Mouse (Mus musculus): Measurements from ENCODE around the gene Wbp1. TPM values are rescaled to one million over a fixed set of nuclear protein-coding genes. Genes with fewer than 3 reads are reported as not detected.

Gene Wbp1
- polyA plus RNA-seq, 1 experiment from 2014 or later, result 13.1 TPM

DNA sequence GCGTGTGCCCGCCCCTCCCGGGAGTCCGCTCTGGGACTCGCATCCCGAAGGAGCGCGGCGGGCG, 51.3 kb downstream of the Wbp1 start, which contains the start of gene Tlx2:
Gene Tlx2, minus strand, starts transcription at position 47 of the 64 bp plus-strand sequence.
- H3K36me3 ChIP-seq (ENCODE audit: inconsistent target), result no peaks in the 10 kb centered on the region
- H3K4me3 ChIP-seq (ENCODE audit: inconsistent target), result no peak within 1 kb of the TSS
- H3K27ac ChIP-seq, result no peak within 1 kb of the TSS
- 4% methylated on average over 10 of the region's 10 CpGs for WGBS (ENCODE audit: missing documents)
- no peaks in the 10 kb centered on the region for H3K79me2 ChIP-seq (ENCODE audit: inconsistent target)

DNA sequence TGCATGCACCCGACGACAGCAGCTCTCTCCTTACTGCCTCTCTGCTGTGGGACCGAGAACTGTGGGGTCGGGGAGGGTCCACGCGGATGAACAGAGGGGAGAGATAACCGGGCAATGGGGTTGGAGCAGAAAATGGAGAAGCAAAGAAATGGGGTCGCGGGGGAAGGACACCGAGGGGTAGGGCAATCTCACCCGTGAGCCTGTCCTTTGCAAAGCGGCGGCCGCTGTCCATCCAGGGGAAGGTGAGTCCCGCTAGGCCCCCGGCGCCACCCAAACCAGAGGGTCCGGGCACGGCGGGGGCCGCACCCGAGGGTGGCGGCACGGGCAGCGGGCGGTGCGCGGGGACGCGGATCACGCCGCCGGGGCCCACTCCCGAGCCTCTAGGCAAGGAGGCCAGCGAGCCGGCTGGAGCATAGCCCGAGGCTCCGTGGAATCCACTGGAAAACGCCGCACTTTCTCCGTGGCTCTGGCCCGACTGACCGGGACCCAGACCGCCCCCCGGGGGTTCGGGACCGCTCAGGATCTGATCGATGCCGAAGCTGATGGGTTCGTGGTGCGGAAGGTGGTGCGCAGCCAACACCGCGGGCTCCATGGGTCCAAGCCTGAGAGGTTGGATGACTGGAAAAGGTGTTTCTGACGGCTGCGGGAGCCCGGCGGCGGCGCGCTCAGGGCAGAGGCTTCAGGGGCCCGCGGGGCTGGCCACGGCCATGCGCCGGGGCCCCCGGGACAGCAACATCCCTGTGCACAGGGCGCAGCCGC, 51.7 kb downstream of the Wbp1 start:
- no peaks in the 10 kb centered on the region for H3K79me2 ChIP-seq (ENCODE audit: inconsistent target)
- H3K36me3 ChIP-seq (ENCODE audit: inconsistent target), result no peaks in the 10 kb centered on the region
- H3K4me3 ChIP-seq (ENCODE audit: inconsistent target), result no peak overlapping the region
- no peak overlapping the region for H3K27ac ChIP-seq
- WGBS (ENCODE audit: missing documents), result 6% methylated on average over 67 of the region's 69 CpGs

Other genes with a start within 250 kb of the Wbp1 start
- gene Sema4f, start 181.8 kb downstream of the Wbp1 start, polyA plus RNA-seq (2018), result not detected in 3 replicates
- gene M1ap, start 174.7 kb downstream of the Wbp1 start, polyA plus RNA-seq (2018), result 1.2 to 2.1 TPM (median 1.8 TPM) in 3 replicates
- 30.0 to 70.8 TPM (median 64.9 TPM) in 3 replicates for gene Dok1, start 88.1 kb downstream of the Wbp1 start, polyA plus RNA-seq (2018)
- 6.0 to 8.2 TPM (median 7.6 TPM) in 3 replicates for gene Loxl3, start 87.4 kb downstream of the Wbp1 start, polyA plus RNA-seq (2018)
- gene Aup1, start 67.0 kb downstream of the Wbp1 start, polyA plus RNA-seq (2018), result 192 to 272 TPM (median 246 TPM) in 3 replicates
- 33.7 to 84.6 TPM (median 58.6 TPM) in 3 replicates for gene Htra2, start 66.3 kb downstream of the Wbp1 start, polyA plus RNA-seq (2018)
- gene Dqx1, start 63.7 kb downstream of the Wbp1 start, polyA plus RNA-seq (2018), result 0.23 to 0.54 TPM (median 0.51 TPM) in 3 replicates
- gene Tlx2, start 51.3 kb downstream of the Wbp1 start, polyA plus RNA-seq (2018), result not detected in 3 replicates
- 9.8 to 13.6 TPM (median 11.0 TPM) in 3 replicates for gene Pcgf1, start 43.7 kb downstream of the Wbp1 start, polyA plus RNA-seq (2018)
- gene Lbx2, start 35.2 kb downstream of the Wbp1 start, polyA plus RNA-seq (2018), result 0.40 to 1.3 TPM (median 0.66 TPM) in 3 replicates
- gene Ccdc142, start 20.0 kb downstream of the Wbp1 start, polyA plus RNA-seq (2018), result 0.99 to 3.0 TPM (median 1.5 TPM) in 3 replicates
- 1.6 to 3.7 TPM (median 2.8 TPM) in 3 replicates for gene Gm42688, start 19.9 kb downstream of the Wbp1 start, polyA plus RNA-seq (2018)
- gene Mrpl53, start 12.5 kb downstream of the Wbp1 start, polyA plus RNA-seq (2018), result 18.3 to 47.9 TPM (median 27.0 TPM) in 3 replicates
- gene Mogs, start 6.1 kb downstream of the Wbp1 start, polyA plus RNA-seq (2018), result 8.4 to 31.8 TPM (median 16.2 TPM) in 3 replicates
- gene Ino80b, start 3.9 kb upstream of the Wbp1 start, polyA plus RNA-seq (2018), result 16.6 to 24.5 TPM (median 22.9 TPM) in 3 replicates
- gene Rtkn, start 13.9 kb upstream of the Wbp1 start, polyA plus RNA-seq (2018), result 1.3 to 2.1 TPM (median 1.4 TPM) in 3 replicates
- 0.30 to 1.1 TPM (median 0.42 TPM) in 3 replicates for gene Wdr54, start 34.8 kb upstream of the Wbp1 start, polyA plus RNA-seq (2018)
- 0.19 TPM in 1 of 3 replicates, not detected in the others for gene 1700003E16Rik, start 34.8 kb upstream of the Wbp1 start, polyA plus RNA-seq (2018)
- 61.5 to 68.3 TPM (median 66.2 TPM) in 3 replicates for gene Dctn1, start 44.4 kb upstream of the Wbp1 start, polyA plus RNA-seq (2018)
- not detected in 3 replicates for gene Slc4a5, start 98.3 kb upstream of the Wbp1 start, polyA plus RNA-seq (2018)
- 5.4 to 17.7 TPM (median 8.3 TPM) in 3 replicates for gene Mthfd2, start 204.3 kb upstream of the Wbp1 start, polyA plus RNA-seq (2018)
- gene Mob1a, start 204.5 kb upstream of the Wbp1 start, polyA plus RNA-seq (2018), result 82.5 to 141 TPM (median 132 TPM) in 3 replicates
- 21.1 to 56.8 TPM (median 50.5 TPM) in 3 replicates for gene Bola3, start 227.6 kb upstream of the Wbp1 start, polyA plus RNA-seq (2018)

All from macrophage (primary cell).